Mouse (Mus musculus) gastrocnemius, postnatal 4 days (tissue): ENCODE results near the gene Tada2b. TPM values are rescaled to one million over a fixed set of nuclear protein-coding genes. Genes with fewer than 3 reads are reported as not detected.
A peak's percentile ranks its signal among the peaks of the same experiment; 100 is the strongest.

Experiments
- DNase-seq, 2 experiments: peaks; one replicate each; pipeline ENCODE4 v3.0.0; 2021 to 2022; ENCODE audit warnings: low spot score in 2 of 2, mixed read lengths in 2 of 2
- total RNA-seq, 2 experiments: library from RNA; stranded (reverse); gene quantifications; 2 replicates each; pipeline ENCODE4 v1.2.3; 2021

Tada2b gene
- total RNA-seq, 2 experiments from 2014 or later = 11.3 to 13.5 TPM

DNA sequence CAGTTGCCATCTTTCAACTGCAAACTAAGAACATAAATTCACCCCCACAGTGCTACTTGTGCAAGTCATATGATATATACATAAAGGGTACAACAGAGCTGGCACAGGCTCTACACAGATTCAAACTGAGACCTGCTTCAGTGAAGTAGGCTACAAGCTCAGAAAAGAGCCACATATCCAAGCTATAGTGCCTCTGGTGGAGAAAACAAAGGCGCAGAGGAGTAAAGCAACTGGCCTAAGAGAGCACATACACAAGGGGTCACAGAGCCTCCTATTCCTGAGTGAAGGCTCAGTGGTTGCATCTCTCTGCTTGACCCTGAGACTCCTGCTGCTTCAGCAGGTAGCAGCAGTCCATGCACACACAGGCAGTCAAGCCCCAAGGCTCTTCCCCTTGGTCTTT is 3.0 kb downstream of the Tada2b start:
- no peak for DNase-seq

DNA sequence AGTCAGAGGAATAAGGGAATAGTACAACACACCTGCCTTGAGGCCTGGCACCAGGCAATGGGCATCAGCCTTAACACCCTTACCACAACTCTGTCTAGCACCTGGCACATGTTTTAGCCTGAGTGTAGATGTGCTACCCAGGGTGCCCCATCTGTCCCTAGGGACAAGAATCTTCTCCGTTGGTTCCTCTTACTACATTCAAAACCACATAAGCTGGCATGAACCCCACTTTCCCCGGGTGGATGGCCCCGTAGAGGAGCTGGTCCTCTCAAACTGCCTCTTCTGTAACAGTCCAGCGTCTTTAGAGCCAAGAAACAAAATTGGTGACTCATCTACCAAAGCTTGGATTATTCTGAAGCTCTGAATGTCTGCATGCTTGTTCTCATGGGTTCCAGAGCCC is 3.7 kb downstream of the Tada2b start:
- no peak for DNase-seq

- DNase-seq = no peak
Observed at GRCm38 (mm10) chr5:36479735-36480134, 4.3 kb downstream of the Tada2b start.

GRCm38 (mm10) chr5:36478540-36479420 is 5.3 kb downstream of the Tada2b start:
- no peak for DNase-seq

- DNase-seq = no peak
Observed at GRCm38 (mm10) chr5:36477486-36477885, 6.6 kb downstream of the Tada2b start.

DNA sequence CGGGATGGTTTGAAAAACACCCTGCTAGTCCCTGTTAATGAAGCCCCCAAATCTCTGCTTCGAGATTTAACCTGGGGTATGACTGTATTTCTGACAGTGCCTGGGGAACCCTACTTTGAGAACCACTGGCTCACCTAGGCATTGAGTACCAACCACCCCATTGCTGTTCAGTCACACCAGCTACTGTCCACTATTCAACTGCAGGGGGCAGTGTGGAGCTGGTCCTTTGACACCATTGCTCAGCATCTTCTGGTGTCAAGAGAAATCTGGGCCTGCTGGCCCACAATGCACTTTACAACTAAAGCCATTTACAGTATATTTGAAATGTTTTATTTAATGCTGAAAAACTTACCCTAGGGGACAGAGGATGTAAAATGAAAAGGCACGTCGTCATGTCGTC is 9.8 kb downstream of the Tada2b start:
- peak; percentile 39 to 64 for DNase-seq

- DNase-seq = no peak
Observed at GRCm38 (mm10) chr5:36472876-36473655, 11.0 kb downstream of the Tada2b start.

DNA sequence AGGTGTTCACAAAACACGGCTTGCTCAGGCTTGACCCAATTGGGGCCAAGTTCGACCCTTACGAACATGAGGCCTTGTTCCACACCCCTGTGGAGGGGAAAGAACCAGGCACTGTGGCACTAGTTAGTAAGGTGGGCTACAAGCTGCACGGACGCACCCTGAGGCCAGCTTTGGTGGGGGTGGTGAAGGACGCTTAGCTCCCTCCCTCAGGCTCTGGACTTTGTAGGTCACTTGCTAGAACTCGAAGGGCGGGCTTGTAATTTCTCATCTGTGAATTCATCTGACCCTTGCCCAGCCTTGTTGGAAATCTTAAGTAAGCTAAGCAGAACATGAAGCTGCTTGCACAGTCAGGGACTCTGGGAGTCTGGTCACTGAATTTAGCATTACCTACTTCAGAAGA is 12.9 kb downstream of the Tada2b start:
- DNase-seq = no peak

DNA sequence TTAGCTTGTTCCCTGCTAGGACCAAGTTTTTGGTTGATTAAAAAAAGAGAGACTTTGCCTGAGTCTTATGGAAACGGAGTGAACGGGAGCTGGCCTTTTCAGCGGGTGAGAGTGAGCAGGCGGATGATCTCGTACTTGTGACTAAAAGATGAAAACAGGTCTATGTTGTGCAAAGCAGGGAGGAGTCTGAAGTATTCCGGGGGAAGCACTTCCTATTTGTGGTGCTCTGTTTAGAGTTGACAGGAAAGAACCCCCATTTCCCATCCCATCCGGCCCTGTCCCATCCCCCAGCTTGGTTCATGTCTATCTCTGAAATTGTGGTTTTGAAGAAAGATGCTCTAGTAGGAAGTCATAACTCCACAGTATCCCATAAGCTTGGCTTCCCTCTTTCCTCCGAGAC is 18.2 kb downstream of the Tada2b start:
- no peak for DNase-seq

- DNase-seq = peak; percentile 93 to 97
Observed at GRCm38 (mm10) chr5:36464709-36465661, 19.1 kb downstream of the Tada2b start, which contains the start of gene Grpel1. TSS of gene Grpel1 (plus strand) at chr5:36464998.

DNA sequence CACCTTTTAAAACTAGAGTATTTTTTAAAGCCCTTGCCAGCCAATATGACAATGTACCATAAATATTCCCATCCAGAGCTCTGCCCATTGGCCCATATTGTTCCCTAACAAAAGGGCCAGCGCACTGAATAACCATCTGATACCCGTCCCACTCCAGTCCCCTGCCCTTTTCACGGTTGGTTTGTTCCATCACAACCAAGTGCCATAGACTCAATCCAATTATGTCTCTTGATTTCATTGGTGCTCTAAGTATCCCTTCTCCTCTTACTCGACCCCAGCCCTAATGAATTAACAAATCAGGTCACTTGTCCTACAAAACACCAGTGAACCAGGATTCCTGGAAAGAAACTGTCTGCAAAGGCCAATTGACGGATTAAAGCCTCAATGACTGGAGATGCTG is 20.7 kb downstream of the Tada2b start:
- DNase-seq = no peak

GRCm38 (mm10) chr5:36462810-36463209 is 21.3 kb downstream of the Tada2b start:
- peak; percentile 54 to 67 for DNase-seq

GRCm38 (mm10) chr5:36461231-36461630 is 22.9 kb downstream of the Tada2b start:
- DNase-seq = no peak

DNA sequence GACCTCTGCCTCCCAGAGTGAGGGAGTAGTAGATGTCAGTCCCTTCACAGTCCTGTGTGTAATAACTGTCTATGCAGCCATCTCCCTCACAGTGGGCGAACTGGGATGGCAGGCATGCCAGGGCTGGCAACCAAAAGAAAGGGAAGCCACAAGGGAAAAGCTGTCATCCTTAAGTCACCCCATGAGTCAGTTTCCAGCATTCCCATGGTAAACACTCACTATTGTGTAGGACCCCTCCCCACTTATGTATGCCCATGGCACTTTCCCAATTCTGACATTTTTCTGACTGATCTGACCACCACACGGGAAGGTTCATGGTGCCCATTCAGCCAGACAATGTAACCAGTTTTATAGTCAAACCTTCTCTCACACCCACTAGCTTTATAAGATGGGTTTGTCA is 23.4 kb downstream of the Tada2b start:
- no peak for DNase-seq

GRCm38 (mm10) chr5:36458926-36459325 is 25.2 kb downstream of the Tada2b start:
- DNase-seq = no peak

GRCm38 (mm10) chr5:36457706-36458105 is 26.4 kb downstream of the Tada2b start:
- no peak for DNase-seq

DNA sequence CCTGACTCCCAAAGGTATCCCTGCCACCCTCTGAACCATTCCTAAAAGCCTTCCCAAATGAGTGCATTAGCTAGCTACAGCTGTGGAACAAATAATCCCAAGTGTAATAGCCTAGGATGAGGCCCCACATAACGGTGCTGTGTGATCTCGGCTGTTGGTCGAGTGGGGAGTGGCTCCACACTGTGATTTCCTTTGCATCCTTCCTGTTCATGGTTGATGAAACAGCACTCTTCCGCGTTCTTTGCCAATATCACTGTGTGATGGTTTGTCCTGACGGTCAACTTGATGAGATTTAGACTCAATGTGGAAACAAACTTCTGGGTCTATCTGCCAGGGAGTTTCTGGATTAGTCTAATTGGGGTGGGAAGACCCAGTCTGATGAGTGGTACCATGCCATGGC is 31.3 kb downstream of the Tada2b start:
- no peak for DNase-seq

DNA sequence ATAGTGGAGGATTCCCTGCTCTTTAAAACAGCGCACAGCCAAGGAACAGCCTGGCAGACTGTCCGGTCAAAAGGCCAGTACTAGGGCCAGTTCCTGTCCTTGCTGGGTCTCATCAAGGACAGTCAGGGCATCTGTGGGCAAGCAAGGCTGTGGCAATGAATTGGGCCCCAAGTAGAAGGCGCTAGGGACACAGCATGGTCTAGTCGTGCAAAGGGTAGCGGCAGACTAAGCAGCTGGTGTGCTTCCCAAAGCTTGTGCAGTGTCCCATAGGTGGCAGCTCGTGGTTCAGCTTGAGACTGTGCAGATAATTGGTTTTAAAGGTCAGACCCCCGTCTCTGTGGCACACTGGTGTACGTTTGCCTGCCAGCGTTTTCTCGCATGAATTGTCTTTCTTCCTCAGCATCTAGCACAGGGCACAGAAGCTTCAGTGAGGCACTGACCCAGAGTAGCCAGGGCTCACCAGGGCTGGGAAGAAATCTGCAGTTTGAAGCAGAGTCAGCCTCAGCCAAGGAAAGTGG is 32.2 kb downstream of the Tada2b start:
- no peak for DNase-seq

GRCm38 (mm10) chr5:36451119-36451518 is 33.0 kb downstream of the Tada2b start:
- no peak for DNase-seq

DNA sequence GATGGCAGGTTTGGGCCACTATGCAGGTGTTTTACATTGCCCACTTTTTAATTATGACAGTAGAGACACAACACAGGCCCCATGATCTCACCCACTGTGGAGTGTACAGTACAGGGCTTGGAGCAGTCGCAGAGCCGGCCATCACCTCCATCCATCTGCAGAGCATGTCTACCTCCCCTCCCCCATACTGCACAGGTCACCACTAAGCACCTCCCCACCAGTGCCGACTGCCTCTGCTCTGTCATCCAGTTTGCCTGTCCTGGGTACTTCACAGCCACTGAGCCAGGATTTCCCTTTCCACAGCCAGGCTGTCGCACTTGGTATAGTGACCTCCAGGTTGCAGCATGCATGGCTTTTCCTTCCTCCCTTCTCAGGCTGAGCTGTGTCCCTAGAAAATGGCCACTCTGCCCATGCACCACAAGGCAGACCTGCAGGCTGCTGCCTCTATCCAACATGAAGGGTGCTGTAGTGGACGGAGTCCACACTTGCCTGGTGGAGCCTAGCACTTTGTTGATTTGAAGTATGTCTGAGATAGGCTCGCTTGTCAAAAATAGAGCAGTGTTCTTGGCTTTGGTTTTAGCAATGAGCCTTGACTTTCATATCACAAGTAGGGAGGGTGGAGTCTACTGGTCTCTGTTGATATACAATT is 34.3 kb downstream of the Tada2b start:
- no peak for DNase-seq
